Mouse (Mus musculus): Measurements from ENCODE around the gene Rhoh. TPM values are rescaled to one million over a fixed set of nuclear protein-coding genes. Genes with fewer than 3 reads are reported as not detected.

Rhoh gene
- polyA plus RNA-seq (2014; fragmentation: Illumina TruSeq; extraction: RNeasy Lipid Tissue Mini Kit (QIAGEN cat#74804); ENCODE audit: low replicate concordance), result 1.5 TPM

GRCm38 (mm10) chr5:65861154-65861944, at the start of gene Rhoh:
Gene Rhoh (plus strand): TSS chr5:65861213.

GRCm38 (mm10) chr5:65934783-65935182, 73.8 kb downstream of the Rhoh start, which contains the start of gene Chrna9:
Gene Chrna9 (plus strand): TSS chr5:65934921.

Other genes starting within 250 kb of the Rhoh start
- gene Pds5a, start 162.9 kb upstream of the Rhoh start, polyA plus RNA-seq (2014; fragmentation: Illumina TruSeq; extraction: RNeasy Lipid Tissue Mini Kit (QIAGEN cat#74804); ENCODE audit: low replicate concordance), result 205 TPM
- 17.3 TPM for gene N4bp2, start 97.7 kb upstream of the Rhoh start, polyA plus RNA-seq (2014; fragmentation: Illumina TruSeq; extraction: RNeasy Lipid Tissue Mini Kit (QIAGEN cat#74804); ENCODE audit: low replicate concordance)
- gene Chrna9, start 73.7 kb downstream of the Rhoh start, polyA plus RNA-seq (2014; fragmentation: Illumina TruSeq; extraction: RNeasy Lipid Tissue Mini Kit (QIAGEN cat#74804); ENCODE audit: low replicate concordance), result not detected
- 20.3 TPM for gene 9130230L23Rik, start 143.1 kb downstream of the Rhoh start, polyA plus RNA-seq (2014; fragmentation: Illumina TruSeq; extraction: RNeasy Lipid Tissue Mini Kit (QIAGEN cat#74804); ENCODE audit: low replicate concordance)

All from small intestine, adult 10 weeks (tissue).